Mouse (Mus musculus) ES-Bruce4 (cell line): ENCODE measurements around the gene Plcg2. TPM values are rescaled to one million over a fixed set of nuclear protein-coding genes. Genes with fewer than 3 reads are reported as not detected.

Experiments
- H3K27ac ChIP-seq: 2 replicates; pipeline ENCODE4 v1.5.1; 2012; ENCODE audit warnings: low read length, inconsistent platforms; ENCODE audit not compliant: insufficient read depth
- H3K27me3 ChIP-seq: 2 replicates; pipeline ENCODE4 v1.6.1; 2012; ENCODE audit warnings: mild to moderate bottlenecking, low read length, inconsistent platforms; ENCODE audit not compliant: control insufficient read depth, poor library complexity, insufficient read depth, severe bottlenecking
- H3K36me3 ChIP-seq: 2 replicates; pipeline ENCODE4 v1.6.1; 2012; ENCODE audit warnings: inconsistent platforms, mild to moderate bottlenecking, low read length, moderate library complexity; ENCODE audit not compliant: control insufficient read depth, poor library complexity, insufficient read depth, severe bottlenecking
- H3K4me1 ChIP-seq: one replicate; pipeline ENCODE4 v1.8.1; 2011; ENCODE audit warnings: low read length; ENCODE audit not compliant: control insufficient read depth, insufficient read depth
- H3K4me3 ChIP-seq: 2 replicates; pipeline ENCODE4 v1.5.1; 2011; ENCODE audit warnings: low read depth, mild to moderate bottlenecking, low read length
- H3K9ac ChIP-seq: 2 replicates; pipeline ENCODE4 v1.6.1; 2012; ENCODE audit warnings: low read depth, mild to moderate bottlenecking, inconsistent platforms; ENCODE audit not compliant: poor library complexity, severe bottlenecking
- H3K9me3 ChIP-seq: replicated peaks from 2 replicates; pipeline ENCODE4 v1.6.1; 2012; ENCODE audit warnings: mild to moderate bottlenecking, low read length, inconsistent platforms; ENCODE audit not compliant: control insufficient read depth, poor library complexity, insufficient read depth, severe bottlenecking
- CTCF ChIP-seq: IDR thresholded peaks from one replicate; pipeline ENCODE4 v1.8.1; 2011; ENCODE audit warnings: low read depth, low read length
- EP300 ChIP-seq: IDR thresholded peaks from 2 replicates; pipeline ENCODE4 v1.6.1; 2011; ENCODE audit warnings: low read depth, low read length; ENCODE audit not compliant: insufficient read depth
- POLR2A ChIP-seq: IDR thresholded peaks from one replicate; pipeline ENCODE4 v1.8.1; 2011; ENCODE audit warnings: low read length; ENCODE audit not compliant: insufficient read depth
- polyA plus RNA-seq: library from polyadenylated mRNA; stranded (reverse); fragments of >200 nt; gene quantifications from 2 replicates; pipeline ENCODE4 v1.2.4, GENCODE M21; 2011; ENCODE audit warnings: low read depth; ENCODE audit not compliant: missing spikeins, insufficient read depth, insufficient read length

The Plcg2 gene
- polyA plus RNA-seq, 1 experiment, result 32.4 TPM

GRCm38 (mm10) chr8:117471174-117471573 is 26.9 kb upstream of the Plcg2 start:
- Histone ChIP-seq H3K36me3 (no peaks in the 10 kb centered on the region), H3K4me3 (no peak overlapping the region), H3K4me1 (no peaks in the 10 kb centered on the region), H3K9me3 (no peaks in the 10 kb centered on the region), H3K27ac (no peak overlapping the region), H3K9ac (no peak overlapping the region), H3K27me3 (no peaks in the 10 kb centered on the region)
- TF ChIP-seq EP300, result no peak
- TF ChIP-seq CTCF, result peak; percentile 92

- H3K27me3 ChIP-seq, result no peaks in the 10 kb centered on the region
- no peaks in the 10 kb centered on the region for H3K4me1 ChIP-seq
- H3K36me3 ChIP-seq, result no peaks in the 10 kb centered on the region
- H3K9ac ChIP-seq, result no peak overlapping the region
- H3K9me3 ChIP-seq, result no peaks in the 10 kb centered on the region
- H3K4me3 ChIP-seq, result no peak overlapping the region
- no peak for TF ChIP-seq POLR2A
- no peak for TF ChIP-seq CTCF
- no peak for TF ChIP-seq EP300
- no peak overlapping the region for H3K27ac ChIP-seq
Measured at GRCm38 (mm10) chr8:117471655-117472054, 26.4 kb upstream of the Plcg2 start.

GRCm38 (mm10) chr8:117472332-117472731 is 25.8 kb upstream of the Plcg2 start:
- no peak for TF ChIP-seq CTCF
- no peak for TF ChIP-seq EP300
- no peak for TF ChIP-seq POLR2A
- H3K36me3 ChIP-seq, result no peaks in the 10 kb centered on the region
- H3K4me1 ChIP-seq, result no peaks in the 10 kb centered on the region
- no peaks in the 10 kb centered on the region for H3K9me3 ChIP-seq
- no peak overlapping the region for H3K27ac ChIP-seq
- H3K9ac ChIP-seq, result no peak overlapping the region
- no peaks in the 10 kb centered on the region for H3K27me3 ChIP-seq
- H3K4me3 ChIP-seq, result no peak overlapping the region

DNA sequence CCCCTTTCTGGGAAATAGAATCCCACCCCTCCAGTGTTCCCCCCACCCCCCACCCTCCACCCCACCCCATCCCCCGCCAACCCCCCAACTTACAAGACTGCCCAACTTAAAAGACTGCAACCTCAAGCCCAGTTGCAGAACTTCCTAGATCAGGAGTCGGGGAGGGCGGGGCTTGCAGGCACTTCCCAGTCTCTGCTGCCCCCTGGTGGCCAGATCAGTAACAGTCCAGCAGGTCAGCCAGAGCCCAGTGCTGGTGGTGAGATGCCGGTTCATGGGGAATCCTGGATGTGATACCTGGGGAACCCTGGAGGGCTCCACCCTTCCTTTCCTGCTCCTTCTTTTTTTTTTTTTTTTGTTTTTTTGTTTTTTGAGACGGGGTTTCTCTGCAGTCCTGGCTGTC is 23.1 kb upstream of the Plcg2 start:
- Histone ChIP-seq H3K4me3 (no peak overlapping the region), H3K4me1 (no peaks in the 10 kb centered on the region), H3K9ac (no peak overlapping the region), H3K9me3 (no peaks in the 10 kb centered on the region), H3K27ac (no peak overlapping the region), H3K36me3 (no peaks in the 10 kb centered on the region), H3K27me3 (no peaks in the 10 kb centered on the region)
- no peak for TF ChIP-seq EP300
- peak; percentile 92 for TF ChIP-seq CTCF

GRCm38 (mm10) chr8:117475819-117476218 is 22.3 kb upstream of the Plcg2 start:
- no peak overlapping the region for H3K27ac ChIP-seq
- H3K36me3 ChIP-seq, result no peaks in the 10 kb centered on the region
- no peaks in the 10 kb centered on the region for H3K27me3 ChIP-seq
- H3K4me1 ChIP-seq, result no peaks in the 10 kb centered on the region
- no peak overlapping the region for H3K4me3 ChIP-seq
- no peak overlapping the region for H3K9ac ChIP-seq
- TF ChIP-seq POLR2A, result no peak
- TF ChIP-seq CTCF, result no peak
- no peak for TF ChIP-seq EP300
- no peaks in the 10 kb centered on the region for H3K9me3 ChIP-seq

DNA sequence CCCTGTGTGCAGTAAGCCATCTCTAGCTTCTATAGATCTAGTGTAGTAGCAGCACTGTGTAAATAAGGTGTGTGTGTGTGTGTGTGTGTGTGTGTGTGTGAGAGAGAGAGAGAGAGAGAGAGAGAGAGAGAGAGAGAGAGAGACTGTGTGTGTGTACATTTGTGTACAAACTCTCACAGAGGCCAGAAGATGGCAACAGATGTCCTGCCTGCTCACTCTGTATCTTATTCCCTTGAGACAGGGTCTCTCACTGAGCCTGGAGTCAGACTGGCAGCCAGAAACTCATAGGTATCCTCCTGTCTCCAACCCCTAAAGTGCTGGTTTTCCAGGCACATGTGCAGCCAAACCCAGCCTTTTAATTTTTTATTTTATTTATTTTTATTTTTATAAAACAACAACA is 20.0 kb upstream of the Plcg2 start:
- no peak overlapping the region for H3K27ac ChIP-seq
- no peak overlapping the region for H3K4me3 ChIP-seq
- TF ChIP-seq EP300 (no peak), CTCF (no peak), POLR2A (no peak)
- H3K9ac ChIP-seq, result no peak overlapping the region
- no peaks in the 10 kb centered on the region for H3K27me3 ChIP-seq
- H3K36me3 ChIP-seq, result no peaks in the 10 kb centered on the region
- H3K9me3 ChIP-seq, result no peaks in the 10 kb centered on the region
- H3K4me1 ChIP-seq, result no peaks in the 10 kb centered on the region

DNA sequence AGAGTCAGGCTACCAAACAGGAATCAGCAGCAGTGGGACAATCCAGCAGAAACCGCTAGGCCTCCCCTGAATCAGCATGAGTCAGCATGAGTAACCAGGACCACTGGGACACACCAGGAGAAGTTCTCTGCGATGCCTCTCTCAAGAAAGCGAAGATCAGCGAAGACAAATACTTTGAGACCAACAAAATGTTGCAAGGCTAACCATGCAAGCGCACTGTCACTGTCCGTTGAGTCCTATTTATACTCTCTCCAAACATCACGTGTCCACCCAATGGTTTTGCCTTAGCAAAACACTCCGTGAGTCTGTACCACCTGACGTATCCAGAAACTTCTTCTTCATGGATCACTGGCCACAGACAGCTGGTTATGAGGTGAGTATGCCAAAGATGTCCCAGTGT is 18.1 kb upstream of the Plcg2 start:
- no peaks in the 10 kb centered on the region for H3K4me1 ChIP-seq
- TF ChIP-seq EP300 (peak; percentile 57; the same call in 1 of the 2 replicates), POLR2A (no peak), CTCF (no peak)
- no peak overlapping the region for H3K9ac ChIP-seq

More for the DNA sequence above, 18.1 kb upstream of the Plcg2 start:
- H3K27ac ChIP-seq, result no peak overlapping the region
- H3K4me3 ChIP-seq, result no peak overlapping the region
- no peaks in the 10 kb centered on the region for H3K36me3 ChIP-seq
- no peaks in the 10 kb centered on the region for H3K27me3 ChIP-seq
- H3K9me3 ChIP-seq, result no peaks in the 10 kb centered on the region
